Mouse (Mus musculus): ENCODE results near the gene Gm11568.

GRCm38 (mm10) chr11:99857617-99858016 is at the start of gene Gm11568:
- TF ChIP-seq POLR2A (IDR thresholded peaks at IDR 0.05; ENCODE audit: low read depth, low read length) (no peak), CTCF (IDR thresholded peaks at IDR 0.05; ENCODE audit: extremely low read depth, insufficient read length, insufficient replicate concordance, low read depth, low read length) (no peak)

Data from small intestine, adult 2 months (tissue).